Mouse (Mus musculus) MEL (cell line): ENCODE results near the gene Cbx4.

ENCODE experiments used
- CTCF ChIP-seq, 3 experiments: IDR thresholded peaks in 2 of 3; conservative IDR thresholded peaks in 1 of 3; 2 replicates each; pipeline ENCODE4 v1.5.1; 2011 to 2012; ENCODE audit warnings: low read length in 3 of 3, low read depth in 2 of 3, mild to moderate bottlenecking in 2 of 3, improper control_type of control experiment in 1 of 3, inconsistent platforms in 1 of 3, mixed read lengths in 1 of 3, moderate library complexity in 1 of 3; ENCODE audit not compliant: control insufficient read depth in 1 of 3, insufficient read depth in 1 of 3, poor library complexity in 1 of 3, severe bottlenecking in 1 of 3
- ELF1 ChIP-seq: IDR thresholded peaks from 2 replicates; pipeline ENCODE4 v1.6.1; 2014; ENCODE audit warnings: low read depth, mild to moderate bottlenecking, inconsistent platforms, low read length, improper control_type of control experiment, moderate library complexity
- EP300 ChIP-seq, 2 experiments: IDR thresholded peaks; 2 replicates each; pipeline ENCODE4 v1.6.1; 2011; ENCODE audit warnings: improper control_type of control experiment in 2 of 2, low read length in 2 of 2, low read depth in 1 of 2, mild to moderate bottlenecking in 1 of 2
- HCFC1 ChIP-seq: IDR thresholded peaks from 2 replicates; pipeline ENCODE4 v1.6.1; 2012; ENCODE audit warnings: low read depth, mild to moderate bottlenecking, inconsistent platforms, low read length, improper control_type of control experiment, moderate library complexity
- KAT2A ChIP-seq: conservative IDR thresholded peaks from 2 replicates; pipeline ENCODE4 v1.6.1; 2012; ENCODE audit warnings: low read depth, low read length, improper control_type of control experiment, inconsistent platforms
- MEF2A ChIP-seq: IDR thresholded peaks from 2 replicates; pipeline ENCODE4 v1.6.1; 2014; ENCODE audit warnings: low read depth, mild to moderate bottlenecking, inconsistent platforms, low read length, improper control_type of control experiment; ENCODE audit not compliant: poor library complexity, insufficient replicate concordance, severe bottlenecking; ENCODE audit errors: extremely low read depth
- MXI1 ChIP-seq: IDR thresholded peaks from 2 replicates; pipeline ENCODE4 v1.6.1; 2011; ENCODE audit warnings: mild to moderate bottlenecking, low read depth, low read length, improper control_type of control experiment
- MYB ChIP-seq: IDR thresholded peaks from 2 replicates; pipeline ENCODE4 v1.6.1; 2011; ENCODE audit warnings: mild to moderate bottlenecking, low read depth, low read length, improper control_type of control experiment
- UBTF ChIP-seq: IDR thresholded peaks from 2 replicates; pipeline ENCODE4 v1.6.1; 2012; ENCODE audit warnings: low read depth, mild to moderate bottlenecking, inconsistent platforms, low read length, improper control_type of control experiment, moderate library complexity, borderline replicate concordance; ENCODE audit not compliant: insufficient read depth
- USF2 ChIP-seq, 2 experiments: IDR thresholded peaks; 2 replicates each; pipeline ENCODE4 v1.6.1; 2011 to 2012; ENCODE audit warnings: improper control_type of control experiment in 2 of 2, low read length in 2 of 2, borderline replicate concordance in 1 of 2, inconsistent platforms in 1 of 2, low read depth in 1 of 2, mild to moderate bottlenecking in 1 of 2; ENCODE audit not compliant: insufficient read depth in 1 of 2
- ZC3H11A ChIP-seq: IDR thresholded peaks from 2 replicates; pipeline ENCODE4 v1.6.1; 2012; ENCODE audit warnings: low read depth, mild to moderate bottlenecking, inconsistent platforms, low read length, improper control_type of control experiment
- ZNF384 ChIP-seq: IDR thresholded peaks from 2 replicates; pipeline ENCODE4 v1.6.1; 2012; ENCODE audit warnings: low read depth, mild to moderate bottlenecking, inconsistent platforms, low read length, improper control_type of control experiment

DNA sequence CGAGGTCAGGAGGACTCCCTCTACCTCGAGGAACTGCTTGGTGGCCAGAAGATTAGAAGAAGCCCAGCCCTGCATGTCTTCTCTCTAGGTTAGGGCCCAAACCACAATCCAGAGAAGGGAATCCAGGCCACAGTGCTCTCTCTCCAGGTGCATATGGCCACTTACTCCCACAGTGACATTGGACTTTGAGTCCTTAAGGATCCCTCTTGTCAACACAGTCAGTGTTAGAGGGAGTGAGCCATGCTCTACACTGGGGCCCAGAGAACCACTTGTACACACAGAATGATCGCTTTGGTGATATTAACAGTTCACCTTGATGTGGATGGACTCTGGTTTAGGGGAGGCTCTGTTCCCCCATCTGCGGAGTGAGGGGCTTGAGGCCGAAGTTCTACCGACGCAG, 13.8 kb downstream of the Cbx4 start:
- TF ChIP-seq HCFC1 (no peak), CTCF (IDR thresholded peaks at IDR 0.05 in 2 of 3, conservative IDR thresholded peaks at IDR 0.05 in 1 of 3; ENCODE audit: control insufficient read depth in 1 of 3, insufficient read depth in 1 of 3, low read depth in 2 of 3, low read length in 3 of 3, poor library complexity in 1 of 3, severe bottlenecking in 1 of 3) (no peak), ELF1 (no peak), EP300 (IDR thresholded peaks at IDR 0.05; ENCODE audit: low read depth in 1 of 2, low read length in 2 of 2) (no peak), UBTF (no peak), MYB (no peak), USF2 (IDR thresholded peaks at IDR 0.05; ENCODE audit: borderline replicate concordance in 1 of 2, insufficient read depth in 1 of 2, low read depth in 1 of 2, low read length in 2 of 2) (no peak), MEF2A (no peak), MXI1 (no peak), ZC3H11A (no peak), ZNF384 (no peak), KAT2A (no peak)
